Mouse (Mus musculus) stomach, postnatal 0 days (tissue): ENCODE data around the gene Emc9.

ENCODE experiments used
- CTCF ChIP-seq: IDR thresholded peaks from 2 replicates; pipeline ENCODE4 v1.5.1; 2016; ENCODE audit warnings: antibody characterized with exemption, low read depth, mild to moderate bottlenecking, moderate library complexity
- EP300 ChIP-seq: optimal IDR thresholded peaks from 2 replicates; pipeline ENCODE3; 2016; ENCODE audit warnings: antibody characterized with exemption

DNA sequence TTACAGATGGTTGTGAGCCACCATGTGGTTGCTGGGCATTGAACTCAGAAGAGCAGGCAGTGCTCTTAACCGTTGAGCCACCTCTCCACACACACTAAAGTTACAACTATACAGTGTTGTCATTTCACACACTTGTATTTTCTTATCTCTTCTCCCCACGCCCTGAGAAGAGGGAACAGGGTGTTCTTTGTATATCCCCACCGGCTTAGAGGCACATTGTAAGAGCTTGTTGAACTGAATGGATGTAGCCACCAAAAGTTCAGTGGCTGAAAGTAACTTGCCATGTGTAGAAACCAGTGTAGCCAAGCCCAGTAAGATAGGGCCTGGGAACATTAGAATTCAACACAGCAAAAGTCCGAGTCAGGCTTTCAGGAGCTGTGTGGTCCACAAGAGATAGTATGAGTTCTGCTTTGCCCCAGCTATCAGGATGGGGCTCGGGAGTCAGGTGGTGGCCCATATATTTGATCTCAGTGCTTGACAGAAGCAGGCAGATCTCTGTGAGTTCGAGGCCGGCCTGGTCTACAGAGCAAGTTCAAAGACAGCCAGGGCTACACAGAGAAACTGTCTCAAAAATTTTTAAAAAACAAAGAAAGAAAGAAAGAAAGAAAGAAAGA, 29.6 kb upstream of the Emc9 start:
- no peak for TF ChIP-seq CTCF
- no peak for TF ChIP-seq EP300
